Mouse (Mus musculus): ENCODE measurements around the gene Rbm24. TPM values are rescaled to one million over a fixed set of nuclear protein-coding genes. Genes with fewer than 3 reads are reported as not detected.

Rbm24 gene
- 1.8 to 3.4 TPM (median 2.9 TPM) in 4 replicates for total RNA-seq (2023; ENCODE audit: inconsistent age)

DNA sequence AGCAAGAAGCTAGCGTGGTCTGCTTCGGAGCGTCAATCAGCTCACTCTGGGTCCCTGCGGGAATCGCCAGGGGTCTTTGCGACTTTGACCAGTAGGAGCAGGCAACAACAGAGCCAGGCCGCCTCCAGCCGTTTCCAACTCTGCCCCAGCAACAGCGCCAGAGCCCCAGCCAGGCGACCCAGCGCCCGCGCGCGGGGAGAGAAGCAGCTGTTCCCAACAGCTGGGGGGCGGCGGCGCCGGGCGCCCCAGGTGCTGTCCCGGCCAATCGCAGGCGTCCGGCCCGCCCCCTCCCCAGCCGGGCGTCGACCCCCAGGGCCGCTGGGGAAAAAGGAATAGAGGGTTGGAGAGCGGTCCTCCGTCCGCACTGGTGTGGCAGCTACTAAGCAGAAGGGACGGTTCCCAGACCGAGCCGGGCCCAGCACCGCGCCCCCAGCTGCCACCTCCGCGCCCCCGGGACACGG, at the start of gene Rbm24:
Rbm24 (plus strand) TSS at position 294 of the 461 bp plus-strand sequence.

Other genes starting within 250 kb of the Rbm24 start
- gene Stmnd1, start 144.7 kb upstream of the Rbm24 start, total RNA-seq (2023; ENCODE audit: inconsistent age) = not detected in 4 replicates
- not detected in 4 replicates for gene Cap2, start 83.4 kb downstream of the Rbm24 start, total RNA-seq (2023; ENCODE audit: inconsistent age)